Mouse (Mus musculus) liver, embryonic 13.5 days (tissue): ENCODE data around the gene Tmbim4. TPM values are rescaled to one million over a fixed set of nuclear protein-coding genes. Genes with fewer than 3 reads are reported as not detected.

Source experiments
- ATAC-seq: fragments of 200-750 bp; cut with Nextera tagmentation; 2 replicates; pipeline ENCODE4 v1.8.0; 2017; ENCODE audit warnings: low read depth, mild to moderate bottlenecking, moderate number of reproducible peaks, moderate library complexity
- DNase-seq: peaks from one replicate; pipeline ENCODE4 v3.0.0; 2022
- H3K27ac ChIP-seq: fragments of 300-500 bp; sonication (generic); 2 replicates; pipeline ENCODE4 v1.5.1; 2015; ENCODE audit warnings: moderate library complexity, mild to moderate bottlenecking, inconsistent platforms
- H3K27me3 ChIP-seq: fragments of 300-500 bp; sonication (generic); 2 replicates; pipeline ENCODE4 v1.6.1; 2015; ENCODE audit warnings: mild to moderate bottlenecking, inconsistent platforms
- H3K36me3 ChIP-seq: fragments of 300-500 bp; sonication (generic); 2 replicates; pipeline ENCODE4 v1.6.1; 2015; ENCODE audit warnings: mild to moderate bottlenecking, inconsistent platforms
- H3K4me1 ChIP-seq: fragments of 300-500 bp; sonication (generic); replicated peaks from 2 replicates; pipeline ENCODE4 v1.6.1; 2015; ENCODE audit warnings: inconsistent platforms
- H3K4me2 ChIP-seq: fragments of 300-500 bp; sonication (generic); 2 replicates; pipeline ENCODE4 v1.6.1; 2015; ENCODE audit warnings: inconsistent platforms, mild to moderate bottlenecking, moderate library complexity
- H3K4me3 ChIP-seq: fragments of 300-500 bp; sonication (generic); replicated peaks from 2 replicates; pipeline ENCODE4 v1.5.1; 2015; ENCODE audit warnings: mild to moderate bottlenecking, inconsistent platforms
- H3K9ac ChIP-seq: fragments of 300-500 bp; sonication (generic); 2 replicates; pipeline ENCODE4 v1.6.1; 2015; ENCODE audit warnings: mild to moderate bottlenecking, inconsistent platforms
- H3K9me3 ChIP-seq: fragments of 300-500 bp; sonication (generic); replicated peaks from 2 replicates; pipeline ENCODE4 v1.6.1; 2016; ENCODE audit warnings: inconsistent platforms
- WGBS: fragments of 180-500 bp; shearing (Covaris S2); methylation state at CpG from one replicate; pipeline ENCODE4 v1.1.7; 2015; ENCODE audit not compliant: insufficient replicate concordance; 5-methylcytosine and 5-hydroxymethylcytosine counted together
- polyA plus RNA-seq: library from polyadenylated mRNA; unstranded; fragments of >200 nt; fragmentation: Nextera tagmentation; extraction: Ambion mirVana; gene quantifications from 2 replicates; pipeline ENCODE4 v1.2.1, GENCODE M21; 2015

Tmbim4 gene
- polyA plus RNA-seq, 1 experiment from 2014 or later: 86.9 TPM

DNA sequence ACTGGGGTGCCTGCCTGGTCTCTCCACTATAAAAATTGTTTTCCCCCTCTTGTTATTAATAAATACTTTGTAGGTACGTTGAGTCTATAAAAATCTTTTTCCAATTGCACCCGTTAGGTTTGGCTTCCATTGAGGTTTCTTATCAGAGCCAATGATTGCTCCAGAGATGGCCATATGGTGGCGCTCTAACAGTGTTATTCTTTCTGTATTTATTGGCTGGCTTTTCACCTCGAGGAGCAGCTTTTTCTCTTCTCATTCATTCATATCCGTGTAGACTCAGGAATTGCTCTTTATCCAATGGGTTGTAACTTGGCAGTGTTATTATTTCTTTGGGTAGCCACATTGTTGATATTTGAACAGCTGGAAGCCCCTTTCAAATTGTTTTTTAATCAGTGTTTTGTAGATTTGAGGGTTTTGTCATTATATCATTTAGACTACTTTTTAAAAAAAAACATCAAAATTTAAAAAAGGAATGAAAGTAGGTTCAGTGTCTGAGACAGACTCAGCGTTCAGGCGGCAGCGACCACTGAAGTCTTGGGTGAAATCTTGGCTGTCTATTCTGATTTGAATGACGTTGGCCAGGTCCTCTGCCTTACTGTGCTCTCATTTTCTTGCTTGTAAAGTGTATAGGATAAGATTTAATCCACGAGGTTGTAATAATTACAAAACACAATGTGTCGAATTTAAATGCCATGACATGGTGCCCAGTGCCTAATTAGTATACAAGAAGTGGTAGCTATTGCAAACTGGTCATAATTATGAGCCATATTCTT, 49.7 kb downstream of the Tmbim4 start:
- Histone ChIP-seq H3K36me3 (no peaks in the 10 kb centered on the region), H3K9me3 (no peaks in the 10 kb centered on the region), H3K9ac (no peak overlapping the region), H3K4me2 (no peak overlapping the region), H3K27ac (no peak overlapping the region), H3K4me3 (no peak overlapping the region), H3K27me3 (no peaks in the 10 kb centered on the region), H3K4me1 (no peaks in the 10 kb centered on the region)
- 47% methylated on average over 11 of the region's 11 CpGs for WGBS
- DNase-seq (no peak), ATAC-seq (no peak)

DNA sequence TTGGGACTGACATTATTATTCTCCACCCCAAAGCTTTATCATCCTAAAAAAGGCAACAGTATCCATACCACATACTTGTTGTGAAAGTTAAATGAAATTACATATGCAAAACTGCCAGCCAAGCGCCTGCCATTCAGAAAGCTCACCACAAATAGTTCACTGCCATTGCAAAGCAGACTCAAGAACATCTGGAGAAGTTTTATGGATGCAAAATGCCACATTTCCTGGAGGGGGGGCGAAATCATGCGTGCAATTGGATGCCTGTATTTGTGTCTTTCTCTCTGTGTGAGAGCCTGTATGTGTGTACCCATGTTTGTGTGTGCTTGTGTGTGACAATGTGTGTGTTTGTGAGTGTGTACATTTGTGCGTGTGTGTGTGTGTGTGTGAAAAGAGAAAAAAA, 50.4 kb downstream of the Tmbim4 start:
- Histone ChIP-seq H3K4me3 (no peak overlapping the region), H3K36me3 (no peaks in the 10 kb centered on the region), H3K9me3 (no peaks in the 10 kb centered on the region), H3K9ac (no peak overlapping the region), H3K4me1 (no peaks in the 10 kb centered on the region), H3K27ac (no peak overlapping the region), H3K4me2 (no peak overlapping the region), H3K27me3 (no peaks in the 10 kb centered on the region)
- ATAC-seq (no peak), DNase-seq (no peak)
- WGBS: 62% methylated on average over 4 of the region's 4 CpGs

DNA sequence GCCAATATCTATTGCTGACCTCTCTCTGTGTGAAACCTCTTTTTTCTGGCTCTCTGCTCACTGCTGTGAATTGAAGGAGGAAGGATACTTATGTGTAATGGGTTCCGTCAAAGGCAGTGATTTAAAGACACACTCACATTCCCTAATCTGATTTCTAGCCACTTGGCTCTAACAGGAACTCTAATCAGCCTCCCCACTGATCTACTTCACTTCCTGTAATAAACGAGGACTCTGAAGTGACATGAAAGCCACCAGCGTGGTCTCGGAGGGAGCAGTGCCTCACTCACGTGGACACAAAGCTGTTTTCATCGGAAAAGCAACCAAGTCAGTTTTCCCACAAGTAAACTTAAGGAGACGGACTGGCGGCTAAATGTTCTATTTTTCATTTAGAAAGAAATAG, 51.4 kb downstream of the Tmbim4 start:
- H3K9ac ChIP-seq: no peak overlapping the region
- H3K9me3 ChIP-seq: no peaks in the 10 kb centered on the region
- ATAC-seq: no peak
- H3K4me1 ChIP-seq: no peaks in the 10 kb centered on the region
- no peak for DNase-seq
- H3K4me3 ChIP-seq: no peak overlapping the region
- WGBS: 22% methylated on average over 8 of the region's 8 CpGs
- H3K27me3 ChIP-seq: no peaks in the 10 kb centered on the region
- H3K4me2 ChIP-seq: no peak overlapping the region
- no peak overlapping the region for H3K27ac ChIP-seq
- no peaks in the 10 kb centered on the region for H3K36me3 ChIP-seq

DNA sequence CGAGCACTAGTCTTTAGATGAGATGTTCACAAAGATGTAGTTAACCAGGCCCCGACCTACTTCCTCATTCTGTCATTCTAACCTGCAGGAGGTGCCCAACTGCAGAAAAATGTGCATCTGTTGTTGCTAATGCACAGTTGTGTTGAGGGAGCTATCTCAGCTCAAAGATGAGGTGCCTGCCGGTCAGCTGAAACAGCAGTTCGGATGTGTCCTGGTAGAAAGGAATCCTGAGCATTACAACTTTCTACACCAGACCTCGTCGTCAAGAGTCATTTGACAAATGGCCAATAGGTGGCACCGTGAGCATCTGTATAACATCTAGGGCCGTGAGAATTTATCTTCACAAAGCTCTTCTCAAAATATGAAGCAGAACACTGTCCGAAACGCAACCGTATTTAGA, 55.8 kb downstream of the Tmbim4 start:
- Histone ChIP-seq H3K9me3 (no peaks in the 10 kb centered on the region), H3K4me3 (no peak overlapping the region), H3K4me1 (no peaks in the 10 kb centered on the region), H3K9ac (no peak overlapping the region), H3K4me2 (no peak overlapping the region), H3K27ac (no peak overlapping the region), H3K36me3 (no peaks in the 10 kb centered on the region), H3K27me3 (no peaks in the 10 kb centered on the region)
- DNase-seq: no peak
- no peak for ATAC-seq
- WGBS: 21% methylated on average over 11 of the region's 11 CpGs

DNA sequence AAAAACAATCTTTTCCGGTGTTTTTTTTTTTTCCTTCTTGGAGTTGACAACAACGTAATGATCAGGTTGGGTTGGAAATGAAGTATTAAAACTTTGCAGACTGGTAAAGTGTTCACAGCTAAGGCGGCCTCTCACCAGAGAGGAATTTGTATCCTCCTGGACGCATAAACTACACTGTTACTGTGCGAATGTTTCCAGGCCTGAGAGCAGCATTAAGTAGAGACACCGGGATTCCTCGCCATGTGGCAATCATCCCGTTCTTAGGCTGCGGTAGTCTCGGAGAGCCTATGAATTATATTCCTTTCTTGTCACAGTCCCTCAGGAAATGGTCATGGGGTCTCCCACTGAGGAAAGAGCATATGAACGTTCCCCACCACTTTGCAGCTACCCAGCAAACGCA, 66.4 kb downstream of the Tmbim4 start:
- Histone ChIP-seq H3K27me3 (no peaks in the 10 kb centered on the region), H3K27ac (no peak overlapping the region), H3K9me3 (no peaks in the 10 kb centered on the region), H3K4me2 (no peak overlapping the region), H3K4me1 (peaks cover 9% of the 10 kb centered on the region; the same call in 1 of the 2 replicates), H3K36me3 (no peaks in the 10 kb centered on the region), H3K9ac (no peak overlapping the region), H3K4me3 (no peak overlapping the region)
- WGBS: 73% methylated on average over 12 of the region's 12 CpGs
- DNase-seq (no peak), ATAC-seq (no peak)

DNA sequence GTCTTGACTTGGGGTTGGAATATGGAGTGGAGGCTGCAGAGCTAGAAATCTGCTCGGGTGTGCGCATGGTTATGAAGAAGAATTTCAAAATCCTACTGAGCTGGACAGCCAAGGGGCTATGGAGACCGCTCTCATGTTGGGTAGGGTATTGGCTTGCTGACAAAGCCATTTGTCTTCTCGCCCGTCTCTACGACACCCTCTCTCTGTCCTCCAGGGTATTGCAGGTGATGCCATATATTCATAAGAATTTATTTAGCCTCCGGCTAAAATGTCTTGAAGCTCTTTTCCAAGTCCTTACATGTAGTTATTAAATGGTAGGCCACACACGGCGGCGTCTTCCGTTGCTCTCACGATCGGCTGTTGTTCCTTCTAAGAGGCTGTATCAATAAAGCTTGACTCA, 68.6 kb downstream of the Tmbim4 start:
- H3K4me2 ChIP-seq: no peak overlapping the region
- H3K4me3 ChIP-seq: no peak overlapping the region
- H3K9me3 ChIP-seq: no peaks in the 10 kb centered on the region
- no peak overlapping the region for H3K9ac ChIP-seq
- no peaks in the 10 kb centered on the region for H3K27me3 ChIP-seq
- no peak for DNase-seq
- H3K36me3 ChIP-seq: no peaks in the 10 kb centered on the region
- H3K4me1 ChIP-seq: peaks cover 9% of the 10 kb centered on the region; the same call in 1 of the 2 replicates
- no peak for ATAC-seq
- WGBS: 80% methylated on average over 13 of the region's 13 CpGs
- H3K27ac ChIP-seq: no peak overlapping the region

DNA sequence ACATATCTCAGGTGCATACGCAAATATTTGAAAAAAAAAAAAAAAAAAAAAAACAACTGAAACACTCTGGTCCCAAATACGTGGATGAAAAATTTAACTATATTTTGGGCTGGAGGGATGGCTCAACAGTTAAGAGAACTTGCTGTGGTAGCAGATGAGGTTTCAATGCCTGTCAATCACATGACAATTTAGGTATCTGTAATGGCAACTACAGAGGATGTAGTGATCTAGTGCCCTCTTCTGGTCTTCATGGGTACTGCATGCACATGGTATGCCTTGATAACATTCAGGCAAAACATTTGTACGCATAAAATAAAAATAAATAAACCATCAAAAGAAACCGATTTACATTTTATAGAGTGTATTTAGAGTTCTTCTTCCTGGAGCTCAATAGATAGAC, 69.4 kb downstream of the Tmbim4 start:
- H3K36me3 ChIP-seq: no peaks in the 10 kb centered on the region
- 50% methylated on average over 4 of the region's 4 CpGs for WGBS
- H3K4me2 ChIP-seq: no peak overlapping the region
- H3K9ac ChIP-seq: no peak overlapping the region
- H3K27me3 ChIP-seq: no peaks in the 10 kb centered on the region
- peaks cover 9% of the 10 kb centered on the region; the same call in 1 of the 2 replicates for H3K4me1 ChIP-seq
- no peak overlapping the region for H3K27ac ChIP-seq
- ATAC-seq: no peak
- no peak overlapping the region for H3K4me3 ChIP-seq
- DNase-seq: peak; percentile 32
- H3K9me3 ChIP-seq: no peaks in the 10 kb centered on the region

DNA sequence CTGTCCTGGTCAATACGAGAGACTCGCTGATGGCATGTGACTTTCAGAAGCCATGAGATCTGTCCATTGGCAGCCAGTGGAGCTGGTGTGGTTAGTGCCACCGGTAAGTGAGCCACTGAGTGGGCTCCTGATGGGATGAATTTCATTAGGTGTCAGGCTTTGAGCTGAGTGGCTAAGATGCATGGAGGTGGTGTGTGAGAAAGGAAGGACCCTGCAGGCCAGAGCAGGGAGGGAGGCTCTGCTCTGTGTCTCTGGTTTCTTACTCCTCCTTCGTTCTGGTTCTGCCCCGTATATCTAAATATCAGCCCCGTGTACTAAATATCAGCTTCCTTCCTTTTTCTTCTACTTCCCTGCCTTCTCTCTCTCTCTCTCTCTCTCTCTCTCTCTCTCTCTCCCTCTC, 69.9 kb downstream of the Tmbim4 start:
- no peak for DNase-seq
- no peaks in the 10 kb centered on the region for H3K36me3 ChIP-seq
- no peaks in the 10 kb centered on the region for H3K27me3 ChIP-seq
- no peaks in the 10 kb centered on the region for H3K9me3 ChIP-seq
- peaks cover 9% of the 10 kb centered on the region; the same call in 1 of the 2 replicates for H3K4me1 ChIP-seq
- H3K4me2 ChIP-seq: peak overlapping the region; percentile 57
- WGBS: 30% methylated on average over 6 of the region's 6 CpGs
- no peak; the same call in 1 of the 2 replicates for ATAC-seq
- H3K9ac ChIP-seq: no peak overlapping the region
- no peak overlapping the region for H3K27ac ChIP-seq
- H3K4me3 ChIP-seq: no peak overlapping the region

DNA sequence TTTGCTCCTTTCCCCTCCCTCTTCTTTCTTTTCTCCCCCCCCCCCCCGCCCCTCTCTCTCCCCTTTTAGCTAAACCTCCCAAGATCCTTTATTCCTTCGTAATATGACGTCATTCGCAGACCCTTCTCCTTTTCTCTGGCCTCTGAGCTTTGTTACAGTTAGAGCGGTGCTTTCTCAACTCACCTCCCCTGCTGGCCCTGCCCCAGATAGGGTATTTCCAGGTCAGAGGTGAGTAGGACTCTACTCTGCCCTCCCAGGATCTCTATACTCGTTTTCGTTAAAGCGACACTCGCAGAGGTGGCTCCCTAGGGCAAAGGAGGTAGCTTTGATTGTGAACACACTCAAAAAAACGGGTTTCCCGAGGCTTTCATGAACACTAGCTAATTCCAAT, 70.5 kb downstream of the Tmbim4 start:
- Histone ChIP-seq H3K4me3 (0 out of 2 replicates have a peak overlapping the region, but pooled peaks have one; percentile 16), H3K36me3 (no peaks in the 10 kb centered on the region), H3K27ac (no peak overlapping the region), H3K27me3 (no peaks in the 10 kb centered on the region), H3K9ac (no peak overlapping the region), H3K9me3 (no peaks in the 10 kb centered on the region), H3K4me2 (peak overlapping the region; percentile 57), H3K4me1 (peaks cover 9% of the 10 kb centered on the region; the same call in 1 of the 2 replicates)
- DNase-seq (no peak), ATAC-seq (no peak)
- 29% methylated on average over 10 of the region's 11 CpGs for WGBS

DNA sequence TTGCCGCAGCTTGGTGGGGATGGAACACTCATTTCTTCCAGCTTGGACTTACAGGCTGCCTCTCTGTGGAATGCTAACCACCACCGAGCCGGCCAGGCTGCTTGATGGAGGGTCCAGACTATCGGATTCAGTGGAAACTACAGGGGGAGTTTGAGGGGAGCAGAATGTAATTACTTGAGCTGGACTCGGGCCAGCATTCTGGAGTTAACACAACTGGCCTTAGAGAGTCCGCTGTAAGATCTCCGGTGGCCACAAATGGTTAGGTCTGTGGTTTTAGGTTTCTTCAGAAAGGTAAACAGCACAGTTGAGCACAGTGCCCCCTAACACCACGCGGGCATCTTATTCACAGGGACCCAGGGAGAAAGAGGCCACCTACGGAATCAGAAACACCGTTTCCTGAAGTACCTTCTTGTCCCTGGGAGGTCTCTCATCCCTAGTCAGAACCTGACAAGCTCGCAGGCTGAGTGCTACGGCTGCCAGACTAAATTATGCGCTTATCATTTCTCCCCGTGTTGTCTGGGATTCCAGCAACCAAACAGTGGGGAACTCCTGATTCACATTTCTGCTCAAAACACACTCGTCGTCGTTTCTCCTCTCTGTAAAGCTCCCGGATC, 71.0 kb downstream of the Tmbim4 start:
- H3K27me3 ChIP-seq: no peaks in the 10 kb centered on the region

DNA sequence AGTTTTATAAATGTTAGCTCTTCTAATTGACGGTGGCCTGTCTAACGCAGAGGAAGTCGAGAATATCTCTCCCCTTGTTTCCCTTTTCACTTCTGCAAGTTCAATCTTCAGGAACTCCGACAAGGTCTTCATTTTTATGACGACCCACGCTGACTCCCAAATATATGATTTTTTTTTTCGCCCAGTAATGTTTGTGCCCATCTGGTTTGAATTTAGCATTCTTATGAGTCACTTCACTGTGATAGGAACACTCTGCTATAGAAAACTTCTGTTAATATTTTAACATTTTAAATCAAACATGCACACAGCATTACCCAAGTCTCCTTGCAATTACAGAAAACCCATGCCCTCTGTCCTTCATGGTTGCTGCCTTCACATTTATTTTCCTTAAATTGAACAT, 71.9 kb downstream of the Tmbim4 start:
- H3K9ac ChIP-seq: no peak overlapping the region
- WGBS: 59% methylated on average over 7 of the region's 7 CpGs
- no peak for ATAC-seq
- H3K36me3 ChIP-seq: no peaks in the 10 kb centered on the region
- H3K4me3 ChIP-seq: no peak overlapping the region
- no peak overlapping the region for H3K27ac ChIP-seq
- no peak overlapping the region for H3K4me2 ChIP-seq
- H3K9me3 ChIP-seq: no peaks in the 10 kb centered on the region
- peaks cover 9% of the 10 kb centered on the region; the same call in 1 of the 2 replicates for H3K4me1 ChIP-seq
- no peaks in the 10 kb centered on the region for H3K27me3 ChIP-seq
- no peak for DNase-seq

More for the DNA sequence above, 71.0 kb downstream of the Tmbim4 start:
- Histone ChIP-seq H3K9ac (no peak overlapping the region), H3K4me1 (peaks cover 9% of the 10 kb centered on the region; the same call in 1 of the 2 replicates), H3K9me3 (no peaks in the 10 kb centered on the region), H3K4me3 (peak overlapping the region; percentile 16; the same call in 1 of the 2 replicates), H3K4me2 (peak overlapping the region; percentile 57), H3K27ac (no peak overlapping the region), H3K36me3 (no peaks in the 10 kb centered on the region)
- ATAC-seq (peak; percentile 18; the same call in 1 of the 2 replicates), DNase-seq (no peak)
- 23% methylated on average over 19 of the region's 19 CpGs for WGBS
